Mouse (Mus musculus): Measurements from ENCODE around the gene Eva1b. TPM values are rescaled to one million over a fixed set of nuclear protein-coding genes. Genes with fewer than 3 reads are reported as not detected.

The Eva1b gene
- polyA plus RNA-seq (2012; rRNA removed): 9.0 and 9.2 TPM in 2 replicates

DNA sequence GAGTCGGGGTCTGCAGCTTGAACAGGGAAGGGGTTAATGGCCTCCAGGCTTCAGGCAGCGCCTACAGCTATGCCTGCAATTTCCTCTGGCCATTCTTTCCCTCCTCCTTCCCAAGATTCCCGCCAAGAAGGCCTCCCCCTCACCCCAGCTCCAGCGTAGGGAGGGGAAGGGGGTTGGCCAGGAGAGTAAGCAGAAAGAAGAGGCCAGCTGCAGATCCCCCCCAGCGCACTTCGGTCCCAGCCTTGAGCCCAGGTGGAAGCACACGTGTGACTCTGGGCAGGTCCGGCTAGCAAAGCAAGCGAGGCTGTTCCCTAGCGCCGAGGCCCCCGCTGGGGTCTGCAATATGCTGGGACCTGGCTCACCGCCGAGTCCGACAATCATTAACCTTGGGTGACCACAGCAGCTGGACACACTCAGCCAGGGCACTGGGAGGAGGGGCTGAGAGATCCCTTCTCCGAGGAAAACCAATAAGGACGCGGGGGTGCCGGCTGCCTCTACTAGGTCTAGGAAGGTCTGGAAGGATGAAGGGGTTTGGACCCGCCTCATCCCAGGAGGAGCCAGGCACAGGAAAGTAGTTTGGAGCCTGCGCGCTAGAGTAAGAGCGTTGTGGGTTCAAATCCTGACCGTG is at the start of gene Eva1b:
Gene Eva1b (plus strand): TSS at position 212 of the 628 bp plus-strand sequence.
- Histone ChIP-seq H3K4me3 (replicated peaks; ENCODE audit: insufficient read depth, low read depth, low read length) (no peak within 1 kb of the TSS), H3K4me1 (ENCODE audit: control insufficient read depth, insufficient read depth, low read length) (0 out of 2 replicates have a peak, but pooled peaks cover 7% of the 10 kb centered on the region), H3K27ac (ENCODE audit: insufficient read depth, low read length) (no peak within 1 kb of the TSS), H3K27me3 (ENCODE audit: control insufficient read depth, insufficient read depth, low read length) (0 out of 2 replicates have a peak, but pooled peaks cover 2% of the 10 kb centered on the region)
- WGBS: 30% methylated on average over 24 of the region's 24 CpGs
- TF ChIP-seq CTCF (IDR thresholded peaks at IDR 0.05; ENCODE audit: borderline replicate concordance, insufficient read depth, low read depth, low read length): no peak
- TF ChIP-seq POLR2A (IDR thresholded peaks at IDR 0.05; ENCODE audit: borderline replicate concordance, insufficient read depth, low read length): no peak
- DNase-seq: no peak

DNA sequence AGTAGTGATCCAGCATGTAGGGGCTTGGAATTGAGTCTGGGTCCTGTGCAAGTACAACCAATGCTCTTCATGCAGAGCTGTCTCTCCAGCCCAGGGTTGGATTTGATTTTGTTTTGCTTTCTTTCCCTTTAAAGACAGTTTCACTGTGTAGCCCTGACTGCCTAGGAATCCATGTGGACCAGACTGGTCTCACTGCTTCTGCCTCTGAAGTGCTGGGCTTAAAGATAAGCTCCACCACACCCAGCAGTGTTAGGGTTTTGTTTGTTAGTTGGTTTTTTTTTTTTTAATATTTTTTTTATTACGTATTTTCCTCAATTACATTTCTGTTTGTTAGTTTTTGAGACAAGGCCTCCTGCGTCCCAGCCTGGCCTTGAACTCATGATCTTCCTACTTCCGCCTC is 48.2 kb upstream of the Eva1b start:
- H3K27ac ChIP-seq (ENCODE audit: insufficient read depth, low read length): no peak overlapping the region
- WGBS: 95% methylated on average over 3 of the region's 3 CpGs
- H3K4me3 ChIP-seq (replicated peaks; ENCODE audit: insufficient read depth, low read depth, low read length): no peak overlapping the region
- H3K4me1 ChIP-seq (ENCODE audit: control insufficient read depth, insufficient read depth, low read length): no peaks in the 10 kb centered on the region
- TF ChIP-seq POLR2A (IDR thresholded peaks at IDR 0.05; ENCODE audit: borderline replicate concordance, insufficient read depth, low read length) (no peak), CTCF (IDR thresholded peaks at IDR 0.05; ENCODE audit: borderline replicate concordance, insufficient read depth, low read depth, low read length) (no peak)
- H3K27me3 ChIP-seq (ENCODE audit: control insufficient read depth, insufficient read depth, low read length): no peaks in the 10 kb centered on the region
- no peak for DNase-seq

DNA sequence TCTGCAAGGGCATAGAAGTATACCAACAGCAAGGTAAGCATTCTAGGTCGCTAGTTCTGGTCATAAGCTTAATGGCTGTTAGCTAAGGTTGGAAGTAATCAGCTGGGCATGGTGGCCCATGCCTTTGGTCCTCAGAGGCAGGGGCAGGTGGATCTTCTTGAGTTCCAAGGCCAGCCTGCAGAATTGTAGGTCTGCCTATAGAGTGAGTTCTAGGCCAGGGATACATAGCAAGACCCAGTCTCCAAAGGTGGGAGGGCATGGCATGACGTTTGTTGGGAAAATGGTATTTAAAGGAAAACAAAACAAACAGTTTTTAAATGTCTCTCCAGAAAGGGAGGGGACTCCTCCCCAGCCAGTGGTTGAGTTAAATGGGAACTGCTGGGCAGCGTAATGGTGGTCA is 46.8 kb upstream of the Eva1b start:
- TF ChIP-seq POLR2A (IDR thresholded peaks at IDR 0.05; ENCODE audit: borderline replicate concordance, insufficient read depth, low read length) (no peak), CTCF (IDR thresholded peaks at IDR 0.05; ENCODE audit: borderline replicate concordance, insufficient read depth, low read depth, low read length) (no peak)
- H3K27ac ChIP-seq (ENCODE audit: insufficient read depth, low read length): no peak overlapping the region
- peaks cover 3% of the 10 kb centered on the region; the same call in 1 of the 2 replicates for H3K4me1 ChIP-seq (ENCODE audit: control insufficient read depth, insufficient read depth, low read length)
- no peak for DNase-seq
- H3K4me3 ChIP-seq (replicated peaks; ENCODE audit: insufficient read depth, low read depth, low read length): no peak overlapping the region
- H3K27me3 ChIP-seq (ENCODE audit: control insufficient read depth, insufficient read depth, low read length): no peaks in the 10 kb centered on the region
- WGBS: 92% methylated on average over 3 of the region's 3 CpGs

GRCm38 (mm10) chr4:126102061-126102841 is 45.3 kb upstream of the Eva1b start:
- peak overlapping the region; percentile 81 for H3K27ac ChIP-seq (ENCODE audit: insufficient read depth, low read length)
- peaks cover 14% of the 10 kb centered on the region for H3K4me1 ChIP-seq (ENCODE audit: control insufficient read depth, insufficient read depth, low read length)
- 40% methylated on average over 7 of the region's 7 CpGs for WGBS
- H3K27me3 ChIP-seq (ENCODE audit: control insufficient read depth, insufficient read depth, low read length): no peaks in the 10 kb centered on the region
- DNase-seq: peak in 1 of 2 experiments; percentile 24
- TF ChIP-seq CTCF (IDR thresholded peaks at IDR 0.05; ENCODE audit: borderline replicate concordance, insufficient read depth, low read depth, low read length) (no peak), POLR2A (IDR thresholded peaks at IDR 0.05; ENCODE audit: borderline replicate concordance, insufficient read depth, low read length) (no peak)
- no peak overlapping the region for H3K4me3 ChIP-seq (replicated peaks; ENCODE audit: insufficient read depth, low read depth, low read length)

GRCm38 (mm10) chr4:126103057-126103581 is 44.4 kb upstream of the Eva1b start:
- peak overlapping the region; percentile 48 for H3K4me3 ChIP-seq (replicated peaks; ENCODE audit: insufficient read depth, low read depth, low read length)
- DNase-seq: peak; percentile 81 to 88
- peaks cover 21% of the 10 kb centered on the region for H3K4me1 ChIP-seq (ENCODE audit: control insufficient read depth, insufficient read depth, low read length)
- under 1% methylated on average over 15 of the region's 15 CpGs for WGBS
- no peaks in the 10 kb centered on the region for H3K27me3 ChIP-seq (ENCODE audit: control insufficient read depth, insufficient read depth, low read length)
- 0 out of 2 replicates have a peak, but pooled peaks have one; percentile 15 for TF ChIP-seq POLR2A (IDR thresholded peaks at IDR 0.05; ENCODE audit: borderline replicate concordance, insufficient read depth, low read length)
- TF ChIP-seq CTCF (IDR thresholded peaks at IDR 0.05; ENCODE audit: borderline replicate concordance, insufficient read depth, low read depth, low read length): no peak
- peak overlapping the region; percentile 81 for H3K27ac ChIP-seq (ENCODE audit: insufficient read depth, low read length)

DNA sequence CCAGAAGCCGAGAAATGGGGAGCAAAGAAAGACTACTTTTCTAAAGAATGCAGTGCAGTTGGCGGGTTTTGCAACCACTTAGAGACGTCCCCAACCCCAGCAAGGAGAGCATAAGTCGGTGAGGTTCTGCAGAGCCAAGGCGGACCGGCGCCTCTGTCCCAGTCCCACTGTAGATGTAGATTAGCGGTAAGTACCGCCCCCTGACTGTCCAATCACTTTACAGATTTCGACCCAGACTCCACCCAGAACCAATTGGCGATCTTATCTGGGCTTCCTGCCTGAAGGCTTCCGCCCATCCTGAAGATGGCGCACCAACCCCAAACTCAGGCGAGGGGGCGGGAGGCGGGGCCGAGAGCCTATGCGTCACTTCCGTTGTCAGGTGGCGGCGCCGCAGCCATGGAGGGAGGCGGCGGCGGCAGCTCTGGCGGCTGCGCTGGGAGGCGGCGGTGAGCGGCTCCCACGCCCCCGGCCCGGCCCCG is 43.9 kb upstream of the Eva1b start, which contains the start of gene Stk40:
Gene Stk40 (plus strand): TSS at position 368 of the 479 bp plus-strand sequence.
- under 1% methylated on average over 32 of the region's 34 CpGs for WGBS
- peak; percentile 95 to 97 for DNase-seq
- TF ChIP-seq CTCF (IDR thresholded peaks at IDR 0.05; ENCODE audit: borderline replicate concordance, insufficient read depth, low read depth, low read length): peak; percentile 58; the same call in 1 of the 2 replicates
- TF ChIP-seq POLR2A (IDR thresholded peaks at IDR 0.05; ENCODE audit: borderline replicate concordance, insufficient read depth, low read length): peak; percentile 87
- Histone ChIP-seq H3K4me3 (replicated peaks; ENCODE audit: insufficient read depth, low read depth, low read length) (peak within 1 kb of the TSS; percentile 84), H3K27me3 (ENCODE audit: control insufficient read depth, insufficient read depth, low read length) (no peaks in the 10 kb centered on the region), H3K27ac (ENCODE audit: insufficient read depth, low read length) (peak within 1 kb of the TSS; percentile 81), H3K4me1 (ENCODE audit: control insufficient read depth, insufficient read depth, low read length) (peaks cover 25% of the 10 kb centered on the region)

- TF ChIP-seq POLR2A (IDR thresholded peaks at IDR 0.05; ENCODE audit: borderline replicate concordance, insufficient read depth, low read length) (no peak), CTCF (IDR thresholded peaks at IDR 0.05; ENCODE audit: borderline replicate concordance, insufficient read depth, low read depth, low read length) (no peak)
- peak overlapping the region; percentile 57; the same call in 1 of the 2 replicates for H3K27ac ChIP-seq (ENCODE audit: insufficient read depth, low read length)
- peak overlapping the region; percentile 84 for H3K4me3 ChIP-seq (replicated peaks; ENCODE audit: insufficient read depth, low read depth, low read length)
- DNase-seq: peak; percentile 77 to 80
- no peaks in the 10 kb centered on the region for H3K27me3 ChIP-seq (ENCODE audit: control insufficient read depth, insufficient read depth, low read length)
- under 1% methylated on average over 34 of the region's 34 CpGs for WGBS
- H3K4me1 ChIP-seq (ENCODE audit: control insufficient read depth, insufficient read depth, low read length): peaks cover 30% of the 10 kb centered on the region
Observed at GRCm38 (mm10) chr4:126104261-126105075, 43.1 kb upstream of the Eva1b start.

Measured in cerebellum, adult 2 months (tissue).